Mouse (Mus musculus): Measurements from ENCODE around the gene Rnase13.

The Rnase13 gene

GRCm38 (mm10) chr14:51877517-51877916, 45.1 kb downstream of the Rnase13 start:
- no peak for ATAC-seq (ENCODE audit: low TSS enrichment)

- ATAC-seq (ENCODE audit: low TSS enrichment) = no peak
These were observed 50.8 kb downstream of the Rnase13 start for GRCm38 (mm10) chr14:51871741-51872140.

Data from frontal cortex, adult (tissue).